Mouse (Mus musculus) midbrain, embryonic 10.5 days (tissue): ENCODE data around the gene Zdhhc18. TPM values are rescaled to one million over a fixed set of nuclear protein-coding genes. Genes with fewer than 3 reads are reported as not detected.

Experiments
- DNase-seq: peaks from one replicate; pipeline ENCODE4 v3.0.0-alpha.2; 2017; ENCODE audit warnings: low spot score
- H3K27ac ChIP-seq: fragments of 300-500 bp; sonication (generic); replicated peaks from 2 replicates; pipeline ENCODE4 v1.5.1; 2016; ENCODE audit warnings: mild to moderate bottlenecking
- H3K27me3 ChIP-seq: fragments of 300-500 bp; sonication (generic); 2 replicates; pipeline ENCODE4 v1.6.1; 2016; ENCODE audit warnings: low read depth, mild to moderate bottlenecking; ENCODE audit not compliant: poor library complexity, severe bottlenecking
- H3K36me3 ChIP-seq: fragments of 300-500 bp; sonication (generic); 2 replicates; pipeline ENCODE4 v1.6.1; 2016; ENCODE audit warnings: mild to moderate bottlenecking, moderate library complexity
- H3K4me1 ChIP-seq: fragments of 300-500 bp; sonication (generic); 2 replicates; pipeline ENCODE4 v1.6.1; 2016
- H3K4me3 ChIP-seq: fragments of 300-500 bp; sonication (generic); 2 replicates; pipeline ENCODE4 v1.5.1; 2016; ENCODE audit warnings: mild to moderate bottlenecking, moderate library complexity
- H3K9me3 ChIP-seq: fragments of 300-500 bp; sonication (generic); replicated peaks from 2 replicates; pipeline ENCODE4 v1.6.1; 2016; ENCODE audit warnings: mild to moderate bottlenecking
- WGBS: fragments of 180-500 bp; shearing (Covaris S2); methylation state at CpG from one replicate; pipeline ENCODE4 v1.1.7; 2016; 5-methylcytosine and 5-hydroxymethylcytosine counted together
- polyA plus RNA-seq: library from polyadenylated mRNA; unstranded; fragments of >200 nt; fragmentation: Nextera tagmentation; extraction: Ambion mirVana; gene quantifications from 2 replicates; pipeline ENCODE4 v1.2.1, GENCODE M21; 2016

Zdhhc18 gene
- polyA plus RNA-seq, 1 experiment from 2014 or later = 3.0 TPM

DNA sequence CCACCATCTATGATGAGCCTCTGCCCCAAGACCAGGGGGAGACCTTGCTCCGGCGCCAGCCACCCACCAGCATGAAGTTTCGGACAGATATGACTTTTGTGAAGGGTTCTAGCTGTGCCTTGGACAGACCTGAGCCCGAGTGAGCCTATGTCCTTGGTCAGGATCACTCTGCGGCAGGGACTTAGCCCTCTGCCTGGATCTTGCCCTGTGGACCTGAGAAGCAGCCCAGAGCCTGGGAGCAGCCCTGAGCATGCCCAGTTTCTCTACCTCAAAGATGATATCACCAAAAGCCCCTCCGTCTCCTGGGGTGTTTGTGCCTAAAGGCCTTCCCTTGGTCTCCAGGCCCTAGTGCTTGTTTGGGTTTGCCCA lies 66.3 kb downstream of the Zdhhc18 start:
- Histone ChIP-seq H3K4me3 (peak overlapping the region; percentile 99), H3K27me3 (no peaks in the 10 kb centered on the region), H3K27ac (peak overlapping the region; percentile 87), H3K36me3 (peaks cover 74% of the 10 kb centered on the region), H3K9me3 (no peaks in the 10 kb centered on the region), H3K4me1 (peaks cover 24% of the 10 kb centered on the region)
- 66% methylated on average over 6 of the region's 6 CpGs for WGBS
- no peak for DNase-seq

DNA sequence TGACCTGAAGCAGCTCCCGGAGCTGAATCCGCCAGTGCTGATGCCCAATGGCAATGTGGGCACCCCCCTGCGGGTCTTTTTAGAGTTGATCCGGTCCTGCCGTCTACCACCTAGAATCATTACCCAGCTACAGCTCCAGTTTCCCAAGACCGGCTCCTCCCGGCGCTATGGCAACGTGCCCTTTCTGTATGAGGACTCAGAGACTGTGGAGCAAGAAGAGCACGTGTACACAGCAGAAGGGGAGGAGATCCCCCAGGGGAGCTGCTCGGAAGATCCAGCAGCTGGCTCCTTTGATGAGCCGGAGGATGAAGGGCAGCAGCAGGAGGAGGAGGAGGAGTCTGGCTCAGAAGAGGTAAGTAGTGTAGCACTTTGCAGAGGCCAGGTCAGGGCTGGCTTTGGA lies 72.0 kb downstream of the Zdhhc18 start:
- no peaks in the 10 kb centered on the region for H3K27me3 ChIP-seq
- peaks cover 18% of the 10 kb centered on the region for H3K4me1 ChIP-seq
- H3K9me3 ChIP-seq = no peaks in the 10 kb centered on the region
- DNase-seq = no peak
- H3K36me3 ChIP-seq = peaks cover 53% of the 10 kb centered on the region
- no peak overlapping the region for H3K27ac ChIP-seq
- 78% methylated on average over 12 of the region's 12 CpGs for WGBS
- no peak overlapping the region for H3K4me3 ChIP-seq

DNA sequence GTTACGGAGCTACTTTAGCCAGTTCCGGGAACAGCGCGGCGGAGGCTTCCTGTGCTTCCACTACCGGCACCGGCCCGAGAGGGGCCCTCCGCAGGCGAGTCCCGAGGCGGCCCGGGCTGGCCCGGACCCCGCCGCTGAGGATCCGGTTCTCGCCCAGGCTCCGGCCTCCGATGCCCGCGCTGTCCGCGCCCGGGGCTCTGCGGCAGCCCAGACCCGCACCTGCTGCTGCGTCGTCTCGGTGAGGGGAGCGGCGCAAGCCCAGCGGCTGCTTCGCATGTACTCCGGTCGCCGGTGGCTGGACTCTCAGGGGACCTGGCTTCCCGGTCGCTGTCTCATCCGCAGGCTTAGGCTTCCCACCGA lies 75.1 kb downstream of the Zdhhc18 start:
- Histone ChIP-seq H3K36me3 (peaks cover 22% of the 10 kb centered on the region), H3K27me3 (no peaks in the 10 kb centered on the region), H3K27ac (peak overlapping the region; percentile 92), H3K4me3 (peak overlapping the region; percentile 100), H3K9me3 (no peaks in the 10 kb centered on the region), H3K4me1 (peaks cover 18% of the 10 kb centered on the region)
- no peak for DNase-seq
- WGBS = 1% methylated on average over 41 of the region's 41 CpGs

DNA sequence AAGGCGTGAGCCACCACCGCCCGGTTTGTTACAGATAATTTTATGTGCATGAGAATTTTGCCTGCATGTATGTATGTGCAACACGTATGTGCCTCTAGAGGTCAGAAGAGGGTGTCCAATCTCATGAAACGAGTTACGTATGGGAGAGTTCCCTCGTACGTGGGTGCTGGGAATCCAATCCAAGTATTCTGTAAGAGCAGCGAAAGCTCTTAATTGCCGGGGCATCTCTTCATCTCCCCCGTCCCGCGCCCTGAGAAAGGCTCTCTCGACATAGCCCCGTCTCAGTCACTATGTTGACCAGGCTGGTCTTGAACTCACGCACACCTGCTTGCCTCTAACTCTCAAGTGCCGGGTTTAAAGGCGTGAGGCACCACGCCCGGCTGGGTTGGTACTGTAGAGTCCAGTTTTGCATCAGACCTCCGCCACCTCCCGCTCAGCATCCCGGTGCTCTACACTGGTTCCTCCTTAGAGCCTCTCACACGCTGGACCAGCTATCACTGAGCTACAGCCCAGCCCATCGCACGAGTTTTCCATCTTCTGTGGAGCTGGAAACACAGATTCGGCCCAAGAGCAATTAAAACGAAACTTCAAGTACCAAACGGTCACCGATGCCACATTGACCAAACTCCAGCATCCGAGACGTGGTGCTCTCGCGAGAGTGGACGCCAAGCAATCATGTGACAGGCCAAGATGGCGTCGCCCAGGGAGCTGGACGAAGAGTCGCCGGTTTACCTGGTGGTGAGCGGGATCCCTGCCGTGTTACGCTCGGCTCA lies 75.7 kb downstream of the Zdhhc18 start, which contains the start of gene Gpatch3:
Gpatch3 (plus strand) TSS at position 676 of the 773 bp plus-strand sequence.
- Histone ChIP-seq H3K4me1 (peaks cover 18% of the 10 kb centered on the region), H3K27ac (peak within 1 kb of the TSS; percentile 92), H3K9me3 (no peaks in the 10 kb centered on the region), H3K36me3 (peaks cover 17% of the 10 kb centered on the region), H3K4me3 (peak within 1 kb of the TSS; percentile 100), H3K27me3 (no peaks in the 10 kb centered on the region)
- DNase-seq = peak; percentile 92
- 8% methylated on average over 44 of the region's 44 CpGs for WGBS

DNA sequence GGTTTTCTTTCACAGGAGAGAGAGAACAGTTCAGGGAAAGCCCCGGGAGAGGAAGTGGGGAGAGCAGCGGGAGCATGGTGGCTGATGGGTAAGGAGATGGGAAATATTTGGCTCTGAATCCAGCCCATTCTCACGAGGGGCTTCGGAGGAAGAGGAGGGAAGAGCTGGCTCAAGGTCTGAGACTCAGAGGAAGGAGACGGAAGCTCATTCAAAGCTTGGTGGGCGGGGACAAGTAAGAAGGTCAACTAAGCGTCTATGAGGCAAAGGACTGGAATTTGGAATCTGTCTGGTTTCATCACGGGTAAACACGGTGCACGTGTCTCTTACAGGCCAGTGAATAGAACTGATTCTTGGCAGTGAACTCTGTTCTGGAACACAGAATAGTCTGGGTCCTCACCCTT lies 79.9 kb downstream of the Zdhhc18 start:
- no peak for DNase-seq
- WGBS = 61% methylated on average over 10 of the region's 10 CpGs

DNA sequence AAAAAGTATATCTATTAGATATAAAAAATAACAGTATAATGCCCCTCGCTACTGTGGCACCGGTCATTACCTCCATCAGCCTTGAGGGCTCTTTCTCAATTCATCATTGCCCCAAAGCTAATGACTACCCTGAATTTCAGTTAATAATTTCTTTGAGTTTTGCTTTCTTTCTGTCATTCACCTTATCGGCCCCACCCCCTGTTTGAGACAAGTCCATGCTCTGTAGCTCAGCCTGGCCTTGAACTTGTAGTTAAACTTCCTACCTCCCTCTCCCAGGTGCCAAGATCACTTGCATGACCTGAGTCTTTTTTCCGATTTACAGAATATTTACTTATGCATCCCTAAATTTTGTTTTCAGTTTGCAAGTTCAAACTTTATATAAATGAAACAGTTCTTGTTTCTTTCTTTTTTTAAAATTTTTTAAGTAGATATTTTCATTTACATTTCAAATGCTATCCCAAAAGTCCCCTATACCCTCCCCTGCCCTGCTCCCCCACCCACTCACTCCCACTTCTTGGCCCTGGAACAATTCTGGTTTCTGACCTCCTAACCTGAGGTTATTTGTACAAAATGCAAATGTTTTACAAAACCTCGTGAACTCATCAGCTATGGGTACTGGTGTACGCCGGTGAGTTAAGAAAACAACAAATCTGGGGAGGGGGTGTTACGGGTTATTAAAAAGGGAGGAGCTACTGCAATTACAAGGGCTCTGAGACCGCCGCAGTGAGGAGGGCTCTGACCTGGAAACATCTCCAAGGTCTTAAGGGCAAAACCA lies 80.5 kb downstream of the Zdhhc18 start:
- Histone ChIP-seq H3K27ac (no peak overlapping the region), H3K27me3 (no peaks in the 10 kb centered on the region)
- 83% methylated on average over 10 of the region's 10 CpGs for WGBS

More for the DNA sequence above, 79.9 kb downstream of the Zdhhc18 start:
- H3K36me3 ChIP-seq = no peaks in the 10 kb centered on the region
- no peak overlapping the region for H3K27ac ChIP-seq
- H3K4me1 ChIP-seq = peaks cover 10% of the 10 kb centered on the region
- H3K9me3 ChIP-seq = no peaks in the 10 kb centered on the region
- H3K4me3 ChIP-seq = no peak overlapping the region
- no peaks in the 10 kb centered on the region for H3K27me3 ChIP-seq

DNA sequence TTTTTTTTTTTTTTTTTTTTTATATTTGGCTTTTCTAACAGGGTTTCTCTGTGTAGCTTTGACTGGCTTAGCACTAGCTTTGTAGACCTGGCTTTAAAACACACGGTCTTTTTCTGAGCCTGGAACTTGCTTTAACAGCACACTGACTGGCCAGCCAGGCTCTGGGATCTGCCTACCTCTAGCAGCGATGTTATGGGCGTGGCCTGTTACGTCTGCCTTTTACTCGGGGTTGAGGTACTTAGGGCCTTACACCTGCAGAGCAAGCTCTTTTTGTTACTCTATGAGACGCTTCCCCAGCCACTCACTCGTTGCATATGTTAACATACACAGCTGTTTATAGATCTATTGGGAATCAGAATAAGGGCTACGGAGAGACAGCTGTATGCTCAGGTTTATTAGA lies 82.7 kb downstream of the Zdhhc18 start:
- Histone ChIP-seq H3K9me3 (peaks cover 5% of the 10 kb centered on the region; the same call in 1 of the 2 replicates), H3K27ac (no peak overlapping the region), H3K4me3 (no peak overlapping the region), H3K27me3 (no peaks in the 10 kb centered on the region), H3K36me3 (no peaks in the 10 kb centered on the region), H3K4me1 (no peaks in the 10 kb centered on the region)
- WGBS = 33% methylated on average over 8 of the region's 8 CpGs
- no peak for DNase-seq

More for the DNA sequence above, 80.5 kb downstream of the Zdhhc18 start:
- DNase-seq = no peak
- Histone ChIP-seq H3K36me3 (no peaks in the 10 kb centered on the region), H3K4me1 (peaks cover 7% of the 10 kb centered on the region; the same call in 1 of the 2 replicates), H3K4me3 (no peak overlapping the region), H3K9me3 (peaks cover 1% of the 10 kb centered on the region; the same call in 1 of the 2 replicates)

DNA sequence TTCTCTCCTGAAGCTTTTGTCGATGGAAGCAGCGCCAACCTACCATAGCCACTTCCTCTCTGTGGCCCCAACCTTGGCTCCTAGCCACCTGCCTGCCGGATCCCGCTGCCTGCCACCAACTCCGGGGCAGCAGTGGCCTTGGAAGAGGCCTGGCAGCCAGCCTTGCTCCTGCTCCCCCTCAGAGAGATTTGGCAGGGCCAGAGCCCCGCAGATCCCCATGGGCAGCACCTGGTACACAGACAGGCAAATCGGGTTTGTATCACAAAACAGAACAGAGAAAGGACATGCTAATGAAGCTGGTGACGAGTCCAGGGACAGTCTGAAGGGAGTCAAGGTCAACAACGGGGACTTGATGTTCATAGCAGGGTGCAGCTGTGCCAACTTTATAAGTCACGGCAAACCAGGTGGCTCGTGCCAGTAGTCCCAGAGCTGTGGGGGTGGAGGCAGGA lies 86.8 kb downstream of the Zdhhc18 start:
- Histone ChIP-seq H3K36me3 (no peaks in the 10 kb centered on the region), H3K9me3 (peaks cover 5% of the 10 kb centered on the region; the same call in 1 of the 2 replicates), H3K27me3 (no peaks in the 10 kb centered on the region), H3K4me3 (no peak overlapping the region), H3K27ac (no peak overlapping the region), H3K4me1 (no peaks in the 10 kb centered on the region)
- no peak for DNase-seq
- WGBS = 81% methylated on average over 11 of the region's 11 CpGs

DNA sequence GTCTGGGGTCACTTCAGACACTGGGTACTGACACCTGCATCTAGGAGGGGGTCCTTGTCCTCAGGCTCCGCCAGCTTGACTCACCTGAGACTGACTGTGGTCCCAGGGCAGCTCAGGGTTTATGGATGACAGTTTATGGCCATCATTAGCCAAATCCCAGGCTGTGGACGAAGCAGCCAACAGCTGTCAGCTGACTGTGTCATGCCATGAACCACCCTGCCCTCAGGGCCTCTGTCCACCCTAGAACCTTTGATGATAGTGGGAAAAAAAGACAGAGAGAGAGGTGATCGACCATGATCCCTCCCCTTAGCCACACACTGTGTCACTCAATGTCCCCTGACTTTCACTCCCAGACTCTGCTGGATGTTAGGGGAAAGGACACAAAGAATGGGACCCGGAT lies 88.3 kb downstream of the Zdhhc18 start:
- H3K36me3 ChIP-seq = no peaks in the 10 kb centered on the region
- no peak for DNase-seq

DNA sequence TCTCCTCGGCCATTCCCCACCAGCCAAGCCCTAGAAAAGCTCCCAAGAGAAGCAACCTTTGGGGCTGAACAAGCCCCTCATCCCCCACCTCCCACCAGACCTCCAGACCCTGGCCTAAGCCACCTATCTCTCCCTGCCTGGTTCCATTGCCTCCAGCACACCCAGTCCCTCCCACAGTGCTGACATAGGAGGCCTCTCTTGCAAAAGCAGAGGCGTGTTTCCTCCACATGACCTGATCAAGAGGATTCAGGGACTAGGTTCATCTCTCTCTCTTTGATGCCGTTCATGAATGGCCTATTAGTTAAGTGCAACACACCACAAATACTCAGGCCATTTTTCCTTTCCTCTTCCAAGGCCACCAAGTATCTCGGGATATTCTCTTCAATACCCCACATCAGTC lies 90.1 kb downstream of the Zdhhc18 start:
- 76% methylated on average over 4 of the region's 4 CpGs for WGBS
- DNase-seq = no peak

More for the DNA sequence above, 88.3 kb downstream of the Zdhhc18 start:
- H3K9me3 ChIP-seq = peaks cover 5% of the 10 kb centered on the region; the same call in 1 of the 2 replicates
- no peaks in the 10 kb centered on the region for H3K27me3 ChIP-seq
- whole genome bisulfite sequencing = 80% methylated on average over 4 of the region's 4 CpGs
- no peak overlapping the region for H3K27ac ChIP-seq
- peaks cover 8% of the 10 kb centered on the region for H3K4me1 ChIP-seq
- H3K4me3 ChIP-seq = no peak overlapping the region

DNA sequence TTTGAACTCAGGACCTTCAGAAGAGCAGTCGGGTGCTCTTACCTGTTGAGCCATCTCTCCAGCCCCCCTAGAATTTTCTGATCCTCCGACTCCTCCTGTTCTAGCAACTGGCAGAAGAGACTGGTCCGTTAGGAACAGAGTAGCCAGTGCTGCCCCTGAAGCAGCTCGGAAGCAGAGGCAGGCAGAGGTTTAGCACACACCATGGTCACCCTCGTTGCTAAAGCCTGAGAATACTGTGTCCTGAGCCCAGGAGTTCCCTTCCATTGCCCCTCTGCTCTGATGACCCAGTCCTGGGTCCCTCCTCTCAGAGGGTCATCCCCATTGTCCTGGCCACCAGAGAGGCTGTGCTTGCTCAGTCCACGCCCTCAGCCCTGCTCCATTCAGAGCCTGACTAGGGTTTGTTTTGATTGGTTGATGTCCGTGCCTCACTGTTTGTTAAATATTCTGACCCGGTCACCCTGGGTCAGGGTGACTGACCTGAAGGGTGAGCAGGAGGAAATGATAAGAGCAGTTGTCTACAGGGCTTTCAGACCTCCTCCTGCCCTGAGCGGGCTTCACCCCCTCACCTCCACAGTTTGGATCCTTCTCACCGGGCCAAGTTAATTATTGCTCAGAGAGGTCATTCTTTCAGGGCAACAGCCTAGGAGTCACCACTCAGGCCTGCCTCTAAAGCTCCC lies 92.8 kb downstream of the Zdhhc18 start:
- WGBS = 35% methylated on average over 10 of the region's 10 CpGs
- Histone ChIP-seq H3K9me3 (no peaks in the 10 kb centered on the region), H3K4me1 (peaks cover 8% of the 10 kb centered on the region), H3K27me3 (no peaks in the 10 kb centered on the region), H3K36me3 (no peaks in the 10 kb centered on the region), H3K4me3 (no peak overlapping the region), H3K27ac (no peak overlapping the region)
- DNase-seq = no peak

More for the DNA sequence above, 90.1 kb downstream of the Zdhhc18 start:
- Histone ChIP-seq H3K27ac (no peak overlapping the region), H3K4me3 (no peak overlapping the region), H3K27me3 (no peaks in the 10 kb centered on the region), H3K4me1 (peaks cover 8% of the 10 kb centered on the region), H3K36me3 (no peaks in the 10 kb centered on the region), H3K9me3 (peaks cover 5% of the 10 kb centered on the region; the same call in 1 of the 2 replicates)
